Mouse (Mus musculus) heart, embryonic 14.5 days (tissue): ENCODE results near the gene Phldb1. TPM values are rescaled to one million over a fixed set of nuclear protein-coding genes. Genes with fewer than 3 reads are reported as not detected.
"Not testable (repeated sequence)": the region's sequence is repeated elsewhere in the genome, so short reads cannot be mapped to it uniquely, and the experiment has no call there.

Experiments used
- ATAC-seq: fragments of 200-750 bp; cut with Nextera tagmentation; 2 replicates; pipeline ENCODE4 v1.8.0; 2017; ENCODE audit warnings: low read depth, moderate TSS enrichment; ENCODE audit not compliant: insufficient number of reproducible peaks, insufficient read depth, low FRiP score
- H3K27ac ChIP-seq, 2 experiments: fragments of 200-500 bp in 1 of 2; fragments of 300-500 bp in 1 of 2; sonication (generic) in 1 of 2; replicated peaks in 1 of 2; 2 replicates each; pipeline ENCODE4 v1.5.1; 2012 to 2014; ENCODE audit warnings: low read depth in 2 of 2, low read length in 2 of 2, control low read depth in 1 of 2, mild to moderate bottlenecking in 1 of 2, mixed read lengths in 1 of 2; ENCODE audit not compliant: control insufficient read depth in 1 of 2, insufficient read depth in 1 of 2
- H3K27me3 ChIP-seq: fragments of 300-500 bp; sonication (generic); 2 replicates; pipeline ENCODE4 v1.6.1; 2014; ENCODE audit warnings: mild to moderate bottlenecking, low read length, control low read depth; ENCODE audit not compliant: control insufficient read depth, insufficient read depth
- H3K36me3 ChIP-seq: fragments of 300-500 bp; sonication (generic); 2 replicates; pipeline ENCODE4 v1.6.1; 2014; ENCODE audit warnings: mild to moderate bottlenecking, control low read depth, low read length, mixed read lengths; ENCODE audit not compliant: control insufficient read depth, insufficient read depth
- H3K4me1 ChIP-seq, 2 experiments: fragments of 200-500 bp in 1 of 2; fragments of 300-500 bp in 1 of 2; sonication (generic) in 1 of 2; 2 replicates each; pipeline ENCODE4 v1.6.1; 2012 to 2014; ENCODE audit warnings: low read length in 2 of 2, control low read depth in 1 of 2, mixed read lengths in 1 of 2; ENCODE audit not compliant: control insufficient read depth in 2 of 2, insufficient read depth in 2 of 2
- H3K4me2 ChIP-seq: fragments of 300-500 bp; sonication (generic); 2 replicates; pipeline ENCODE4 v1.6.1; 2014; ENCODE audit warnings: mild to moderate bottlenecking, low read length
- H3K4me3 ChIP-seq, 2 experiments: fragments of 200-500 bp in 1 of 2; fragments of 300-500 bp in 1 of 2; sonication (generic) in 1 of 2; 2 replicates each; pipeline ENCODE4 v1.5.1; 2012 to 2014; ENCODE audit warnings: low read length in 2 of 2, mild to moderate bottlenecking in 2 of 2, control low read depth in 1 of 2, low read depth in 1 of 2, moderate library complexity in 1 of 2; ENCODE audit not compliant: control insufficient read depth in 1 of 2, insufficient read depth in 1 of 2
- H3K9ac ChIP-seq: fragments of 300-500 bp; sonication (generic); 2 replicates; pipeline ENCODE4 v1.6.1; 2014; ENCODE audit warnings: mild to moderate bottlenecking, low read length
- H3K9me3 ChIP-seq: fragments of 300-500 bp; sonication (generic); 2 replicates; pipeline ENCODE4 v1.6.1; 2016; ENCODE audit warnings: low read length, control low read depth; ENCODE audit not compliant: control insufficient read depth
- WGBS: fragments of 180-500 bp; shearing (Covaris S2); extraction: QIAGEN DNeasy Blood & Tissue Kit; methylation state at CpG from one replicate; pipeline ENCODE4 v1.1.7; 2014; 5-methylcytosine and 5-hydroxymethylcytosine counted together
- polyA plus RNA-seq: library from polyadenylated mRNA; unstranded; fragments of >200 nt; fragmentation: Nextera tagmentation; extraction: Ambion mirVana; gene quantifications from 2 replicates; pipeline ENCODE4 v1.2.1, GENCODE M21; 2014

The Phldb1 gene
- polyA plus RNA-seq, 1 experiment from 2014 or later, result 25.4 TPM

GRCm38 (mm10) chr9:44640646-44641357, 94.2 kb downstream of the Phldb1 start:
- H3K27ac ChIP-seq, result no peak overlapping the region
- H3K27me3 ChIP-seq, result no peaks in the 10 kb centered on the region
- peaks cover 39% of the 10 kb centered on the region for H3K36me3 ChIP-seq
- no peaks in the 10 kb centered on the region for H3K9me3 ChIP-seq
- 0 out of 4 replicates have a peak, but pooled peaks cover 0 to under 1% of the 10 kb centered on the region in 2 experiments for H3K4me1 ChIP-seq
- H3K9ac ChIP-seq, result no peak overlapping the region
- no peak overlapping the region for H3K4me2 ChIP-seq
- ATAC-seq, result no peak
- H3K4me3 ChIP-seq, result no peak overlapping the region
- WGBS, result 85% methylated on average over 3 of the region's 3 CpGs

DNA sequence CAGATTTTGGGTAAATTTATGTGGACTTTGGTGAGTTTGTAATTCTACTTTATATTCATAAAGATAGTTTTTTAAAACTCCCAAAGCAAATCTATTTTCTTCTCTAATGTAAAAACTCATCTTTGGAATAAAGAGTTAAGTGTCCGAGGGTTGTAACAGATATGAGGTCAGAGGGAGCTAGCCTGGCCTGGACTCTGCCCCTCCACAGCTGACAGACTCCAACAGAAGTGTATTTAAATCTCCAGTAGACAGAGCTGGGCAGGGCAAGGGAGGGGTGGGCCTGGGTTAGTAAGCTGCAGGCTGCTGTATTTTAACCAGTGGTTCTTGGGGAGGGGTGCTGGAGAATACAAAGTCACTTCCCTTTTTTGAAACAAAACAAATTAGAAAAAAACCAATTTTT, 95.0 kb downstream of the Phldb1 start:
- not testable (repeated sequence) for H3K9me3 ChIP-seq, H3K27ac ChIP-seq, H3K4me1 ChIP-seq, H3K4me2 ChIP-seq, H3K4me3 ChIP-seq, H3K9ac ChIP-seq, H3K27me3 ChIP-seq, ATAC-seq
- 56% methylated on average over 1 of the region's 1 CpGs for WGBS
- H3K36me3 ChIP-seq, result peaks cover 47% of the 10 kb centered on the region

- H3K4me1 ChIP-seq, H3K9ac ChIP-seq, H3K9me3 ChIP-seq, H3K27me3 ChIP-seq, H3K4me3 ChIP-seq, H3K27ac ChIP-seq, H3K4me2 ChIP-seq, ATAC-seq: not testable (repeated sequence)
- peaks cover 60% of the 10 kb centered on the region for H3K36me3 ChIP-seq
- 89% methylated on average over 9 of the region's 9 CpGs for WGBS
Observed at GRCm38 (mm10) chr9:44638726-44639125, 96.3 kb downstream of the Phldb1 start.

GRCm38 (mm10) chr9:44637551-44638169, 97.3 kb downstream of the Phldb1 start:
- no peaks in the 10 kb centered on the region for H3K27me3 ChIP-seq
- WGBS, result 65% methylated on average over 15 of the region's 15 CpGs
- no peaks in the 10 kb centered on the region for H3K4me1 ChIP-seq
- no peak overlapping the region for H3K27ac ChIP-seq
- H3K4me2 ChIP-seq, result no peak overlapping the region
- peaks cover 71% of the 10 kb centered on the region for H3K36me3 ChIP-seq
- ATAC-seq, result no peak
- no peak overlapping the region for H3K4me3 ChIP-seq
- no peak overlapping the region for H3K9ac ChIP-seq
- H3K9me3 ChIP-seq, result no peaks in the 10 kb centered on the region

Other genes with a start within 250 kb of the Phldb1 start
- gene Cxcr5, start 173.3 kb downstream of the Phldb1 start, polyA plus RNA-seq, result not detected in 2 replicates
- gene Ddx6, start 130.3 kb downstream of the Phldb1 start, polyA plus RNA-seq, result 12.9 and 14.9 TPM in 2 replicates
- not detected in 2 replicates for gene Treh, start 62.0 kb downstream of the Phldb1 start, polyA plus RNA-seq
- gene Arcn1, start 32.6 kb upstream of the Phldb1 start, polyA plus RNA-seq, result 126 and 131 TPM in 2 replicates
- 67.7 and 73.8 TPM in 2 replicates for gene Ift46, start 32.7 kb upstream of the Phldb1 start, polyA plus RNA-seq
- gene Tmem25, start 64.1 kb upstream of the Phldb1 start, polyA plus RNA-seq, result 1.3 and 1.9 TPM in 2 replicates
- gene Ttc36, start 67.9 kb upstream of the Phldb1 start, polyA plus RNA-seq, result 1.3 TPM in 1 of 2 replicates, not detected in the other
- gene Kmt2a, start 146.1 kb upstream of the Phldb1 start, polyA plus RNA-seq, result 9.6 and 10.4 TPM in 2 replicates
- gene Atp5l, start 185.5 kb upstream of the Phldb1 start, polyA plus RNA-seq, result 1,362 and 1,405 TPM in 2 replicates
- gene Ube4a, start 230.4 kb upstream of the Phldb1 start, polyA plus RNA-seq, result 21.7 and 25.7 TPM in 2 replicates
- gene Cd3g, start 245.2 kb upstream of the Phldb1 start, polyA plus RNA-seq, result 0.20 TPM in 1 of 2 replicates, not detected in the other
- gene Cd3d, start 246.6 kb upstream of the Phldb1 start, polyA plus RNA-seq, result not detected in 2 replicates